Mouse (Mus musculus): ENCODE data around the gene Gjb4. TPM values are rescaled to one million over a fixed set of nuclear protein-coding genes. Genes with fewer than 3 reads are reported as not detected.

Gene Gjb4
- 9.0 TPM for polyA plus RNA-seq (2012; fragmentation: generic; extraction: Trizol)
- long read RNA-seq, experiment 1, transcript Gjb4-201 (2 exons, 1,445 nt), result major isoform, 5 of 5 reads
- long read RNA-seq, experiment 1, partial matches to known transcripts, result 0 of 5 reads
- long read RNA-seq, experiment 1, other reads (novel, unspliced or antisense), result 0 of 5 reads
- long read RNA-seq, experiment 2, transcript Gjb4-201 (2 exons, 1,445 nt), result major isoform, 39 of 49 reads
- long read RNA-seq, experiment 2, partial matches to known transcripts, result 7 of 49 reads
- long read RNA-seq, experiment 2, other reads (novel, unspliced or antisense), result 3 of 49 reads

DNA sequence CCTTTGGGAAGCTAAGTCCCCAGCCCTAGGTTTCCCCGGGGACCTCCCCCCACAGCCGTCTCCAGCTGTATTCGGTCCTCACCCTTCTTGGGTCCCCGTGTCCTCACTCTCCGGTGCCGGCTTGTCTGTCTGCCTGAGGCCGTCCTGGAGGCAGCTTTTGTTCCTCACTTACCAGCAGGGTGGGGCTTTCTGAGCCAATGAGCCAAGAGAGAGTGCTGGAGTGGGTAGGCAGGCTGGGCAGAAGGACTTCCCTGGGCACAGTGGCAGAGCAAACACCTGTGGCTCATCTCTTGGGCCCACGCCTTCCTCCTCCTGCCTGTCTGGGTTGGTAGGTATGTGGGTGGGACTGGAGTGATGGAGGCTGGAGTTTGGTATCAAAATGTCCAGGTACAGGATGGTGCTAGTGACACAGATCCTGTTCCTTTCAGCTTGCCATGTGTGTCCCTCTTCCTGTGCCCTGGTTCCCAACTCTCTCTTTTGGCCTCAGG is at the start of gene Gjb4:
TSS of gene Gjb4 (minus strand) at position 131 of the 488 bp plus-strand sequence.
- no peak for TF ChIP-seq MYOD1 (IDR thresholded peaks at IDR 0.05; ENCODE audit: control insufficient read depth, insufficient read length, low read depth)
- TF ChIP-seq MAX (IDR thresholded peaks at IDR 0.05), result no peak
- no peak for TF ChIP-seq CTCF (IDR thresholded peaks at IDR 0.05; ENCODE audit: control insufficient read depth, insufficient read depth, insufficient read length)
- no peak for TF ChIP-seq CEBPB (IDR thresholded peaks at IDR 0.05; ENCODE audit: low read depth)
- TF ChIP-seq USF1 (IDR thresholded peaks at IDR 0.05; ENCODE audit: low read depth), result no peak
- no peak for TF ChIP-seq MYOG (IDR thresholded peaks at IDR 0.05; ENCODE audit: control insufficient read depth, extremely low read depth, insufficient read length)
- TF ChIP-seq FOSL1 (IDR thresholded peaks at IDR 0.05; ENCODE audit: insufficient read depth, low read length, poor library complexity, severe bottlenecking), result no peak
- peaks cover 5% of the 10 kb centered on the region for H3K79me3 ChIP-seq (ENCODE audit: low read depth)
- H3K36me3 ChIP-seq (ENCODE audit: control insufficient read depth, insufficient read depth), result peaks cover 11% of the 10 kb centered on the region
- H3ac ChIP-seq (ENCODE audit: control insufficient read depth, insufficient read length, low read depth), result no peak within 1 kb of the TSS
- no peak within 1 kb of the TSS for H3K4me3 ChIP-seq (ENCODE audit: insufficient read depth, poor library complexity, severe bottlenecking)
- peaks cover 10% of the 10 kb centered on the region for H3K79me2 ChIP-seq (ENCODE audit: control insufficient read depth, insufficient read depth)
- H3K27me3 ChIP-seq (ENCODE audit: control insufficient read depth, insufficient read depth, insufficient read length), result no peaks in the 10 kb centered on the region

GRCm38 (mm10) chr4:127402614-127403013 is 48.7 kb upstream of the Gjb4 start:
- H3ac ChIP-seq (ENCODE audit: control insufficient read depth, insufficient read length, low read depth), result no peak overlapping the region
- TF ChIP-seq CTCF (IDR thresholded peaks at IDR 0.05; ENCODE audit: control insufficient read depth, insufficient read depth, insufficient read length) (no peak), MYOG (IDR thresholded peaks at IDR 0.05; ENCODE audit: control insufficient read depth, extremely low read depth, insufficient read length) (no peak), USF1 (IDR thresholded peaks at IDR 0.05; ENCODE audit: low read depth) (peak; percentile 77)
- H3K79me3 ChIP-seq (ENCODE audit: low read depth), result no peaks in the 10 kb centered on the region
- H3K27me3 ChIP-seq (ENCODE audit: control insufficient read depth, insufficient read depth, insufficient read length), result no peaks in the 10 kb centered on the region
- no peaks in the 10 kb centered on the region for H3K79me2 ChIP-seq (ENCODE audit: control insufficient read depth, insufficient read depth)
- H3K4me3 ChIP-seq (ENCODE audit: insufficient read depth, poor library complexity, severe bottlenecking), result no peak overlapping the region
- no peaks in the 10 kb centered on the region for H3K36me3 ChIP-seq (ENCODE audit: control insufficient read depth, insufficient read depth)

DNA sequence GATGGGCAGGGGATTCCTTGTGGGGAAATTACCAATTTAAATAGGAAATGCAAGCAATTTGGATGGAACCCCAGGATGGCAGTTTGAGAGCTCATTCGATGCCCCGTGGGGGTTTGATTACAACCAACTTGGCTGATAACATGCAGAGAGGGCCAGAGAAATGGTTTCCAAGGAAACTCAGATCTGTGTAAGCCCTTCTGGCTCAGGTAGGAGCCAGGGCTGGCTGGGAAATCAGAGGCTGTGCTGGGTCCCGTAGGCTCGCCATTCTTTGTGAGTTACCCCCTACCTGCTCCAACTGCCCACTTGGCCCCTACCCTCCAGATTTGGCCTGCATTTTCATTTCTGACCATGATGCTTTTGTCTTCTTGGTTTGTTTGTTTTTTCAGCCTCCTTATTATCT is 48.3 kb upstream of the Gjb4 start:
- H3K79me3 ChIP-seq (ENCODE audit: low read depth), result no peaks in the 10 kb centered on the region
- H3ac ChIP-seq (ENCODE audit: control insufficient read depth, insufficient read length, low read depth), result no peak overlapping the region
- H3K36me3 ChIP-seq (ENCODE audit: control insufficient read depth, insufficient read depth), result no peaks in the 10 kb centered on the region
- TF ChIP-seq CEBPB (IDR thresholded peaks at IDR 0.05; ENCODE audit: low read depth), result no peak
- no peak for TF ChIP-seq USF1 (IDR thresholded peaks at IDR 0.05; ENCODE audit: low read depth)
- no peak for TF ChIP-seq MYOD1 (IDR thresholded peaks at IDR 0.05; ENCODE audit: control insufficient read depth, insufficient read length, low read depth)
- TF ChIP-seq MAX (IDR thresholded peaks at IDR 0.05), result no peak
- no peak for TF ChIP-seq MYOG (IDR thresholded peaks at IDR 0.05; ENCODE audit: control insufficient read depth, extremely low read depth, insufficient read length)
- no peak for TF ChIP-seq FOSL1 (IDR thresholded peaks at IDR 0.05; ENCODE audit: insufficient read depth, low read length, poor library complexity, severe bottlenecking)
- no peaks in the 10 kb centered on the region for H3K27me3 ChIP-seq (ENCODE audit: control insufficient read depth, insufficient read depth, insufficient read length)
- H3K79me2 ChIP-seq (ENCODE audit: control insufficient read depth, insufficient read depth), result no peaks in the 10 kb centered on the region
- H3K4me3 ChIP-seq (ENCODE audit: insufficient read depth, poor library complexity, severe bottlenecking), result no peak overlapping the region

DNA sequence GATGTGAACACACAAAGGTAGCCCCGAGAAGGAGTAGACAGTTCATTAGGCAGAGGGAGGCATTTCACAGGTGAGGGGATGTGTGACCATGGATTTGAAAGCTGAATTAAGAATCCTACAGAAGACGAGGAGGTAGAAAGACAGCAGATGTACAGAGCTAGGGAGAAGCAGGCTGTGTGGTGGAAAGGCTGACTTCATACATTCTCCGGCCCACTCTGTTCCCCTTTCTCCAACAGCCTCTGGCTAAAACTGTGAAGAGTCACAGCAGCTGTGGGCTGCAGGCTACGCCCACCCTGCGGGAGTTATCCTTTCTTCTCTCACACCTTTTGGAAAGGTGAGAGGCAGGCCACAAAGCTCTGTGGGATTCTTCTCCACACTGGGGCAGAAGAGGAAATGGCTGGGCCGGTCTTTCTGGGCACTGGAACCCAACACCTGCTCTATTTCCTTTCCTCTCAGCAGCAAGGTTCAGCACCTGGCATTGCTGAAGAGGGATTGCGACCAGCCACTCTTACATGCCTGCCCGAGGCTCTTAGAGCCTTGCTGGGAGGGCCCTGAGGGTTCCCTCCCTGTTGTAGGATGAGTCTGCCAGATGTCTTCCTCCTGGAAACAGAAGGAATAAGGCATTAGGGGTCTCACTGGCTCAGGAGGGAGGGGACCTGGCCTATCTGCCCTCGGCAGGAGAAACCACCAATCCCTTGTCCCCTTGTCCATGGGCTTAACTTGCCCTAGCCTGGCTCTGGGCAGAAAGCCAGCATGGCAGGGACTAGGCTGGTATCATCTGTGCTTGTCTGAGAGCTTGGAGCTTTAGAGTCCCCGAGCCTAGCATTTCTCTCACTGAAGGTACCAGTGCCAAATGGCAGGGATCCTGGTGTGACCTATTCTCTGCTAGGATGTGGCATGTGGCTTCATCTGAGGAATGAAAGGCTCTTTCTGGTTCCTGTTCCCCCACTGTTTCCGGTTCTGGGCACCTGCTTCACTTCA is 46.6 kb upstream of the Gjb4 start:
- TF ChIP-seq USF1 (IDR thresholded peaks at IDR 0.05; ENCODE audit: low read depth) (no peak), MYOG (IDR thresholded peaks at IDR 0.05; ENCODE audit: control insufficient read depth, extremely low read depth, insufficient read length) (no peak), MYOD1 (IDR thresholded peaks at IDR 0.05; ENCODE audit: control insufficient read depth, insufficient read length, low read depth) (no peak), MAX (IDR thresholded peaks at IDR 0.05) (no peak), CEBPB (IDR thresholded peaks at IDR 0.05; ENCODE audit: low read depth) (no peak), FOSL1 (IDR thresholded peaks at IDR 0.05; ENCODE audit: insufficient read depth, low read length, poor library complexity, severe bottlenecking) (no peak), CTCF (IDR thresholded peaks at IDR 0.05; ENCODE audit: control insufficient read depth, insufficient read depth, insufficient read length) (no peak)
- Histone ChIP-seq H3ac (ENCODE audit: control insufficient read depth, insufficient read length, low read depth) (no peak overlapping the region), H3K27me3 (ENCODE audit: control insufficient read depth, insufficient read depth, insufficient read length) (no peaks in the 10 kb centered on the region), H3K79me2 (ENCODE audit: control insufficient read depth, insufficient read depth) (no peaks in the 10 kb centered on the region), H3K79me3 (ENCODE audit: low read depth) (no peaks in the 10 kb centered on the region), H3K36me3 (ENCODE audit: control insufficient read depth, insufficient read depth) (no peaks in the 10 kb centered on the region), H3K4me3 (ENCODE audit: insufficient read depth, poor library complexity, severe bottlenecking) (no peak overlapping the region)

- no peaks in the 10 kb centered on the region for H3K79me2 ChIP-seq (ENCODE audit: control insufficient read depth, insufficient read depth)
- no peaks in the 10 kb centered on the region for H3K79me3 ChIP-seq (ENCODE audit: low read depth)
- no peak overlapping the region for H3ac ChIP-seq (ENCODE audit: control insufficient read depth, insufficient read length, low read depth)
- H3K36me3 ChIP-seq (ENCODE audit: control insufficient read depth, insufficient read depth), result no peaks in the 10 kb centered on the region
- no peaks in the 10 kb centered on the region for H3K27me3 ChIP-seq (ENCODE audit: control insufficient read depth, insufficient read depth, insufficient read length)
- no peak overlapping the region for H3K4me3 ChIP-seq (ENCODE audit: insufficient read depth, poor library complexity, severe bottlenecking)
- no peak for TF ChIP-seq USF1 (IDR thresholded peaks at IDR 0.05; ENCODE audit: low read depth)
- TF ChIP-seq MYOD1 (IDR thresholded peaks at IDR 0.05; ENCODE audit: control insufficient read depth, insufficient read length, low read depth), result no peak
Measured at GRCm38 (mm10) chr4:127395591-127395990, 41.7 kb upstream of the Gjb4 start.
